Mouse (Mus musculus) heart, postnatal 0 days (tissue): ENCODE data around the gene Stk17b.

ENCODE experiments used
- CTCF ChIP-seq: IDR thresholded peaks from 2 replicates; pipeline ENCODE4 v1.5.1; 2016; ENCODE audit warnings: antibody characterized with exemption, control low read depth, low read depth
- EP300 ChIP-seq: IDR thresholded peaks from 2 replicates; pipeline ENCODE4 v1.6.1; 2016; ENCODE audit warnings: antibody characterized with exemption, low read depth

GRCm38 (mm10) chr1:53824446-53825337 is 39.7 kb upstream of the Stk17b start:
- TF ChIP-seq EP300: no peak
- TF ChIP-seq CTCF: 0 out of 2 replicates have a peak, but pooled peaks have one; percentile 2
